Mouse (Mus musculus) G1E-ER4 (cell line): ENCODE measurements around the gene Tmem104. TPM values are rescaled to one million over a fixed set of nuclear protein-coding genes. Genes with fewer than 3 reads are reported as not detected.

Source experiments
- GATA1 ChIP-seq: IDR thresholded peaks from one replicate; pipeline ENCODE4 v1.8.0; 2012; ENCODE audit warnings: low read length, inconsistent platforms
- polyA plus RNA-seq: library from polyadenylated mRNA; stranded (reverse); fragments of >175 nt; gene quantifications from 2 replicates; pipeline ENCODE4 v1.2.3, GENCODE M21; 2012

Tmem104 gene
- polyA plus RNA-seq, 1 experiment, result 19.0 TPM

DNA sequence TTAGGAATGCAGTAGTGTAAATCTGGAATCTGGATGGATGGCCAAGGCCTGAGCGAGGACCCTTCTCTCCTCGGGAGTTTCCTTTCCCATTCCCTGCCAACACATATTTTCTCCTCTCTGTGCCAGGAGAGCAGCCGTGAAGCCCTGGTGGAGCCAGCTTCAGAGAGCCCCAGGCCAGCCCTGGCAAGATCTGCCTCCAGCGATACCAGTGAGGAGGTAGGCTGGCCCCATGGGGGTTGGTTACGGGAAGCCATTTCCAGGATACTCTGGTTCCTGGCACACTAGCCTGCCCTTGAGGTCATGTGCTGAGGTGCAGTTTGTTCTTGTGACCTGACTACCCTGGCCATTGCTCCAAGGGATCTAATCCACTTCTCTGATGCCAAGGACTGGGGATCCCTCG lies 7.4 kb upstream of the Tmem104 start:
- no peak for TF ChIP-seq GATA1

DNA sequence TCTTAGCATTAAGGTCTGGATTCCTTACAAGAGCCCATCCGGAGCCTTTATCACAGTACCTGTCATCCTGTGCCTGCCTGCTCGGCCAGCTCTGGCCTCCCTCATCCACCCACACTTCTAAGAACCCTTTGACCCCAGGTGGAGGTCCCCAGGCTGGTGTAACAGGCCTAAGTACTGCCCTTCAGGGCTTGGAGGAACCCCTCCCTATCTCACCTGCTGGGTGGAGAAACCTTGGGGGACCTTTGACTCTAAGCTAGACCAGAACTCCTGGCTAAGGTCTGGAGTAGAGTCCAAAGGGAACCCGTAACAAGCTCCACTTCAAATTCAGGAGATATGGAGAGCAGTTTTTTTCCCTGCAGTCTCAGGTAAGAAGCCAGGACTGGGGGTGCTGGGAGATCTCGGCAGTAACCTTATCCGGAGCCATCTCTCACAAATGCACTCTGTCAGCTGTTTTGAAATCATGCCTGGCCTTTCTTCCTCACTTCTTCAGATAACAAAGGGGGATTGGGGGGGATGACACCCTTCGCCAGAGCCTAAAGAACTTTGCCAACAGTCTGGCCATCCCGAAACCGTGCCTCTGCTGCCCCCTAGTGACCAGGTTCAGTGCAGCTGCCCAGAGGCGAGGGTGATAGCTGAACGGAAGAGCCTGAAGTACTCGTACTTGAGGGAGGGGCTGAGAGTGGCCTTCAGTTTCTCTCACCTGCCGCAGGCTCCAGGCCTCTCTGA lies 5.2 kb upstream of the Tmem104 start:
- no peak for TF ChIP-seq GATA1

GRCm38 (mm10) chr11:115184973-115185372 lies 2.3 kb upstream of the Tmem104 start:
- TF ChIP-seq GATA1, result no peak

GRCm38 (mm10) chr11:115187693-115188092 lies 406 bp downstream of the Tmem104 start, which contains the start of gene Nat9:
Gene Nat9, minus strand, starts transcription at chr11:115187859.
- no peak for TF ChIP-seq GATA1

GRCm38 (mm10) chr11:115188539-115189231 lies 1.4 kb downstream of the Tmem104 start:
- no peak for TF ChIP-seq GATA1

- TF ChIP-seq GATA1, result no peak
Observed at GRCm38 (mm10) chr11:115189304-115189703, 2.0 kb downstream of the Tmem104 start.

- TF ChIP-seq GATA1, result no peak
Observed at GRCm38 (mm10) chr11:115192180-115192579, 4.9 kb downstream of the Tmem104 start.

- TF ChIP-seq GATA1, result peak; percentile 71
Observed at GRCm38 (mm10) chr11:115194693-115195092, 7.4 kb downstream of the Tmem104 start.

DNA sequence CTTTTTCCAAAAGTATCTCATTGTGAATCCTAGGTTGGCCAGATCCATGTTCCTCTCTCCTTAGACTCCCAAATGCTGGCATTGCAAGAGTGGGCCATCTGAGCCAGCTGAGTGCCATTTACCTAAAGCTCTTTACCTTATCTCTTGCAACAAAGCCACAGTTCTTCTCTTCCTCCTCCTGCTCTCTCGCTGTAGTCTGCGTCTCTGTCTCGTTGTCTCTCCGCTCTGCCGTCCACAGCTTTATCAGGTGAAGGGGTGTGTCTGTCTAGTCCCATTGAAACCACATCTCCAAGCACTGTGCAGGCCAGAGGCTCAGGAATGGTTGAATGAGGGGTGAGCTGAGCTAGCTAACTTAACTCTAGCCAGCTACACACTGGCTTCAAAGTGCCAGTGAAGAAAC lies 8.6 kb downstream of the Tmem104 start:
- peak; percentile 20 for TF ChIP-seq GATA1

GRCm38 (mm10) chr11:115197558-115197957 lies 10.3 kb downstream of the Tmem104 start:
- no peak for TF ChIP-seq GATA1

DNA sequence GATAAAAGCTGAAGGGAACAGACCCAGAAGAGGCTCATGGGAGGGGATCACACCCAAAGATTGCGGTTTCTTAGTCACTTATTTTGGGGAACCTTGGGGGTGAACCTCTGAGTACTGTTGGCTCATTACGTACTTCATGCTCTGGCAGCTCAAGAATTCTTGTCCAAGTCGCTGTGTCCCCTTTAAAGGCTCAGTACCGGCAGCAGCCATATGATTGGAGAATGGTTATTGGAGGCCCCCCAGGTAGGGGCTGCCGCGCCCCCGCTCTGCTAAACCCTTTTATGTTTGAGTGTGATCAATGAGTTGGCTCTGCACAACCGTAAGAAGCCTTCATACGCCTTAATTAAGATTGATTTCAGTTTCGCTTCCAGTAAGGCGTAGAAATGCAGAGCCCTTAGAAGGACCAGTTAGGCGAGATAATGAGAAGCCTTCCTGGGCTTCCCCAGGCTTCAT lies 11.7 kb downstream of the Tmem104 start:
- TF ChIP-seq GATA1, result no peak

- TF ChIP-seq GATA1, result no peak
Observed at GRCm38 (mm10) chr11:115200520-115200919, 13.2 kb downstream of the Tmem104 start.

GRCm38 (mm10) chr11:115202316-115202715 lies 15.0 kb downstream of the Tmem104 start:
- no peak for TF ChIP-seq GATA1

DNA sequence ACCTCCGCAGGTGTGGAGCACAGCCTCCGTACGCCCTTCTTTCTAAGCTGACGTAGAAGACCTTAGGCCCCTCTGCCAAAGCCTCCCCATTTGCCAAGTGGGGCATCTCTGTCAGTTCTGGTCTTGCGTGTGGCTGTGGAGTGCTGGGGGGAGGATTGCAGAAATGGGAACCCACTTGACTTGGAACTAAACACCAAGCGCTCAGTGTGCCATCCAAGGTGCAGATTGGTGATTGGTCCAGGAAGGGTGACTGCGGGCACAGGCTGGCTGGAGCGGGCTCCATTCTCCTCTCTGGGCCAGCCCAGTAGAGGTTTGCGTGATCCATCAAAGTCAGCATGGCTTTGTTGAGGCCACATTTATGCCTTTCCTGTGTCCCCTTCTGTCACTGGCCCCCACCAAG lies 15.5 kb downstream of the Tmem104 start:
- TF ChIP-seq GATA1, result no peak

DNA sequence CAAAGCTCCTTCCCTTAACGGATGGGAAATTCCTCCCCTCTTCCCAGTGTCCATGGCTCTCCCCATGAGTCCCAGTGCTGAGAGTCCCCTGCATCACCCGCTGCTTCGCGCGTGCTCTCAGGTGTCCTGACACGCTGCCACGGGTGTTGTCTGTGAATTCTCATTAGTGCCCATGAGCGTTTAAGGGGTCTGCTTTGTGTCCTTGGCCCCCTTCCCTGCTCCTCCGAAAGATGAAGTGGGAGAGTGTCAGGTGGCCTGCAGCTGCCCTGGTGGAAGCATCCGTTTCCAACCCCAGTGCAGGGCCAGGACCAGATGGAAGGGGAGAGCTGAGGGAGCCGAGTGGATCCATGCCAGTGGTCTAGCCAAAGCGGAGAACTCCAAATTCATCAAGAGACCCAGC lies 20.8 kb downstream of the Tmem104 start:
- TF ChIP-seq GATA1, result no peak

DNA sequence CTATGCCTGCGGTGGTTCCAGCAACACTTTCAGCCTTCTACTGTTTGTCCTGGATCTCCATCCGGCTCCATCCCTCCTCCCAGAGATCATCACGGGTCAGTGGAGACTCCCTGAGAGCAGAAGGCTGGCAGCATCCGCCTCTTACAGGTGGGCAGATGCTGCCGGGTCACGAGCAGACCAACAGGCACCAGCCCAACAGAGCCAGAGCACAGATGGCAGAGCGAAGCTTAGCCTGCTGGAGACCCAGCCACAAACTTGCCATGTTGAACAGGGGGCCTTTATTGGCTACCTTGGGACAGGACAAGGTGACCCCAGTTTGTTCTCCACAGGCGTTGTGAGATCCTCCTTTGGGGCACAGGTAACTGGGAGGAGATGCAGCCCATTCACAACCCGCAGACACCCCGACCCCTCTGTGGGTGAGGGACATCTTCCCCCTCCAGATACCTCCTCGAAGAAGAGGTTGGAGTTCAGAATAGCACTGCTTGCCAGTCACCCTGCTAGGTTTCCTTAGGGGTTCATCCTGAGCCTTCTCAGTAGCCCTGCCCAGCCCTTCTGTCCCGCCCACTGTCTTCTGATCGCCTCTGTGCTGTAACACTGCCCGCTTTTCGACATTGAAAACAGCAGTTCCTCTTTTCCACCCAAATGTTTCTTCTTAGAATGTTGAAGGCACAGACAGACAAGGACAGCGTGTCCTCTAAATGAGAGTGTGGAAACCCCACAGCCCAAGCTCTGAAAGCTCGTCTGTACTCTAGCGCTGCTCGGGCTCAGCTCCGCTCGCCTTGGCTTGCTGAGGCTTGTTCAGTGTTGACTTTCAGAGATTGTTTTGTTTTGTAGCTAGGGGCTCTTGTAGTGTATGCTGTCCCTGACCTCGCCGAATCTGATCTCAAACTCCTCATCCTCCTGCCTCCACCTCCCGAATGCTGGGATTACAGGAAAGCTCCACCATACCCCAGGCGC lies 21.8 kb downstream of the Tmem104 start:
- no peak for TF ChIP-seq GATA1
